Mouse (Mus musculus) gastrocnemius, postnatal 10 days (tissue): ENCODE measurements around the gene Nudt14. TPM values are rescaled to one million over a fixed set of nuclear protein-coding genes. Genes with fewer than 3 reads are reported as not detected.

Experiments
- DNase-seq: peaks from one replicate; pipeline ENCODE4 v3.0.0; 2021; ENCODE audit warnings: mixed read lengths
- microRNA-seq, 2 experiments: library from miRNA; unstranded; fragments of <30 nt; microRNA quantifications; one replicate each; pipeline ENCODE4 v1.2.0; 2021
- total RNA-seq, 2 experiments: library from RNA; stranded (reverse); gene quantifications; 2 replicates each; pipeline ENCODE4 v1.2.3; 2021

The Nudt14 gene
- total RNA-seq, 2 experiments from 2014 or later: 17.3 to 17.5 TPM

DNA sequence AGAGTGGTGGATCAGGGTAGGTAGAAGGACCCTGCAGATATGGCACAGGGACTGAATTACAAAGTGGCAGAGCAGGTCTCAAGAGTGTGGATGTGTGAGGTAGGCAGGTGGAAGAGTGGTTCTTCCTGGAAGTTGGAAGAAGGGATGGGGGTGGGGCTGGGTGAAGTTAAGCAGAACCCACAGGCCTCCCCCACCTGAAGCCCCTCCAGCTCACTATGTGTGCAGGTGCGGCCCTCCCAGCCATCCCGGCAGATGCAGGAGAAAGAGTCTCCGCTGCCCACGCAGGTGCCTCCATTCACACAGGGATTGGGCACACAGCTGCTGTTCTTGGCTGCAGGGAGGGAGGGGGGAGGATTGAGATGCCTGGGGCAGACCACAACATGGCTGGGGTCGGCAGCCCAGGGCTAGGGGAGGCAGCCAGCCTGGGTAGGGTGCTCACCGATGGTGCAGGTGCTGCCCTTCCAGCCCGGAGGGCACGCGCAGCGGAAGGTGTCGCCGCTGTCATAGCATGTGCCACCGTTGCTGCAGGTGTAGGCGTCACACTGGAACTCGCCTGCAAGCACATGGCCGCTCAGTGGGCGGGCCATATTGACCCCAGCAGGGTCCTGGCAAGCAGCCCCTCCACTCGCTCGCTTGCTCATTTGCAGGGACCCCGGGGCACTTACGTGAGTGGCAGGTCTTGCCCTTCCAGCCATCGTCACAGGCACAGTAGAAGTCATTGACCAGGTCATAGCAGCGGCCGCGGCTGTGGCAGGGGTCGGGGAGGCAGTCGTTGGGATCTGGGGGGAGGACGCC, 28.8 kb downstream of the Nudt14 start:
- no peak for DNase-seq

DNA sequence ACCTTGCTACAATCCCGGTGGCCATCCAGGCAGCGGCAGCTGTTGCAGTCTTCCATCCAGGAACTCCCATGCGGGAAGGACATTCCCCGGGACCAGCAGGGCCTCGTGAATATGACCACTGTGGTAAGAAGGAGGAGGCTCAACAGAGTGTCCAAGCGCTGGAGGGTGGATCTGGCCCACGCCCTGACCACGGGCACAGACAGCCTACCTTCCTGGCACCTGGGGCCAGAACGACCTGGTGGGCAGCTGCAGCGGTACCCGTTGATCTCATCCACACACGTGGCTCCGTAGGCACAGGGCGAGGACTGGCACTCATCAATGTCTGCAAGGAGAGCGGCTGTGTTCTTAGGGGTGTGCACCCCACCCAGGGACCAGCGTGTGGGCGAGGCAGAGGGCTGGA, 30.2 kb downstream of the Nudt14 start:
- DNase-seq: no peak

DNA sequence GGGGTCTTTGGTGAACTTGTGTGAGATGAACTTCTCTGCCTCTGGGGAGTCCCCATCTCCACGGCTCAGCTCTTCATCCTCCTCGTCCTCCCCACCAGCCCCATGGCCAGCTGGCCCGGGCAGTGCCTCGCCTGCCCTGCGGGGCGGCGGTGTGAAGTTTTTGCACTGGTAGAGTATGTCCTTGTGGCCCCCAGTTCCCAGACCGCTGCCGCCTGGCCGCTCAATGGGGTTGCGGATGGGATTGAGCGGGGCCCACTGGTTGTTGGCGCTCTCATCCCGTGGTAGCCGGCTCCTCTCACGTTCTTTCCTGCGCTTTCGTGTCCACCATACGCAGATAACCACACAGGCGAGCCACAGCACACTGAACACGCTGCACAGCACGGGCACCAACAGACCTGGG, 32.9 kb downstream of the Nudt14 start:
- DNase-seq: no peak

DNA sequence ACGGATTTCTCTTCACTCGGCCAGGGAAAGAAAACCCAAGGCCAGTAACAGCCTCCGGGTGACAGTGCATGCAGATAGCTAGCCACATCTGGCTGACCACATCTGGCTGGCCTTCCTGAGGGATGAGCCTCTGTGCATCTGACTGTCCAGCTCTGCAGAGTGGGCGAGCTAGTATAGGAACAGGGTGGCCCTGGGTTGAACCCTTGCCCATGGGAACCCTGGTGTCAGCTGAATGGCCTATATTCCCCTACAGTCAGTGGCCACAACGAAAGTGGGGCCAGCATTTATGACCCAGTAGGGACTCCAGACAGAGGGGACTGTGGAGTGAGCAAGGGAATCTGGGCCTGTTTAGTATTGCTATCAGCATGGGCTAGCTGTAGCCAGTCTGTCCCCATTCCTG, 36.9 kb downstream of the Nudt14 start:
- DNase-seq: no peak

DNA sequence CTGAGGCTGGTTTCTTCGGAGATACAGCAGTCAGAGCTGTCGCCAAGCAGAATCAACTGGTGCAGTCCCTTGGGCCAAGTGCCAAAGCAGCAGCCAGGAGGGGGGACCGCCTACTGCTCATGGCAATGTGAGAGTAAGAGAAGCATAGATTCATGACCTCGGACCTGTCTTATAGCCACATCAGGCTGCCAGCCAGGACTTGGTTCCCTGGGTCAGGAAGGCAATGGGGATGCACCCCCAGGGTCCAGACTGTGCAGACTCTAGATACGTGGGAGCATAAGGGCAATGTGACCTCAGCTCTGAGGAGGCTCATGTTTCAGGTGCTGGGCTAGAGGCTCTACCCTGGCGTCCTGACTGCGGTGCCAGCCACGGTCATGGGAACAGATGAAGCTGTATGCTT, 38.0 kb downstream of the Nudt14 start:
- peak; percentile 53 for DNase-seq

DNA sequence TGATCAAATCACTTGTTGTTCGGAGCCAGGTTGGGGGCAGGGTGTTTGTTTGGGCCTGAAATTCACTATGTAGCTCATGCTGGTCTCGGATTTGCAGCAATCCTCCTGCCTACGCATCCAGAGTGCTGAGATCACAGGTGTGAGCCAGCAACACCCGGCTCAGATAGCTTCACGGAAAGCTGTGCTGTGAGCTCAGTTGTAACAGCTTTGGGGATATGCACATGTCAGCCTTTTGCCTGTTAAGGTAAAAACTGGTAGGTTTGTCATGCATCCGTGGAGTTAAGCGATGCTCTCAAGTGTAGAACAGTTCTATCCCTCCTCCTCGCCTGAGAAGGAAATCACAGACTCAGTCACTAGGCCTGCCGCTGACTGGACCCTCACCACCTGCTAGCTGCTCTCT, 41.3 kb downstream of the Nudt14 start:
- DNase-seq: no peak

DNA sequence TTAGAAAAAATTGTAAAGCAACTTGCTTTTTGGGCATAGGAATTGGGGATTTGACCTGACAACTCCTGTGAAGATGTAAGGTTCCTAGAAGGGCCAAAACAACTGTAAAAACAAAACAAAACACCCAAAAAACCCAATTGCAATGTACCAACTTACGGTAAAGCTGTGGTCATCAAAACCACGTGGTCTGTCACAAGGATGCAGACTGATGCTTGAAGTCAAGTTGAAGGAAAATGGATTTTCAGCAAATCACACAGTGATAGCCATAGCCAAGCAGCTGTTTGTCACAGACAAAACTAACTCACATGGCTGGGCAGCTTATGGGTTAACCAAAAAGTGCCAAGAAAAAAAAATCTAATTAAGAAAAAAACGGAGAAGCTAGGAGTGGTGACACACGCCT, 43.0 kb downstream of the Nudt14 start:
- DNase-seq: no peak

DNA sequence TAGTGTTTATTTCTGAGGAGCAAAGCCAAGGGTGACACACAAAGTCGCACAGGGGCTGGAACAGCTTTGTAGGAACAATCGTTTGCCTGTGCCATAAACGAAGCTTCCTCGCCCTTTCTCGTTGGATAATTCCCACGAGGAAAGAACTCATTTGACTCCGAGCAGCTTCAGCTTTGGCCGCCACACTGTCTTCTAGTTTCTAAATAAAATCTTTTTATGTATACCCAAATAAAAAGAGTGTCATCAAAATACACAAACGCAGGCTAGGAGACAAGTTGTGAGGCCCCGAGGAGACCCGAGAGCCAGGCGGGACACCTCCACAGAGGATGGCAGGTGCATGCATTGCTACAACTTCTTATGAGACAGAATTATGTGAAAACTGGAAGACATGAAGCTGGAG, 43.6 kb downstream of the Nudt14 start:
- no peak for DNase-seq

DNA sequence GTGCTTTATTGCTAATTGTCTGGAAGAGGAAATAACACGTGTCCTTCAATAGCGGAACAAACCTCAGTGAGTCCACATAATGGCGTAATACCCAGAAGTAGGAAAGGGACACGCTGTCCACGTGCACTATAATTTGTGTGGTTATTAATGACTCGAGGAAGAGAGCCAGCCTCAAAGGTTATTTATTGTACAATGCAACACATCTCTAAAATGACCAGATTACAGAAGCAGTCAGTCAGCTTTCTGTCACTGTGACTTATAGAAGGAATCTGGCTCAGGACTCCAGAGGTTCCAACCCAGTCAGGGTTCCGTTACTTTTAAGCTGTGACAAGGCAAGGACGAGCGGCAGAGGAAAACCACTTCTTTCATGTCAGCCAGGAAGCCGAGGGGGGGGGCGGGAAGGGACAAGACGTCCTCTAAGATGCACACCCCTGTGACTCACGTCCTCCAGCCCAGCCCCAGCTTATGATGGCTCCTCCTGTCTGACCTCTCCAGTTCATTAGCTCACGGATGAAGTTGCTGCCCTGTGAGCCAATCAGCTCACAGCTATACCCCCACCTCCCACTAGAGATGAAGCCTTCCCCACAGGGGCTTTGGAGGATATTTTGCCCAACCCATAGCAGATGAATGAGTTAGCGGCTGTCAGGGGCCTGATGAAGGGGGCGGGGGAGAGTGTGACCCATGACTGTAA, 44.3 kb downstream of the Nudt14 start:
- no peak for DNase-seq

DNA sequence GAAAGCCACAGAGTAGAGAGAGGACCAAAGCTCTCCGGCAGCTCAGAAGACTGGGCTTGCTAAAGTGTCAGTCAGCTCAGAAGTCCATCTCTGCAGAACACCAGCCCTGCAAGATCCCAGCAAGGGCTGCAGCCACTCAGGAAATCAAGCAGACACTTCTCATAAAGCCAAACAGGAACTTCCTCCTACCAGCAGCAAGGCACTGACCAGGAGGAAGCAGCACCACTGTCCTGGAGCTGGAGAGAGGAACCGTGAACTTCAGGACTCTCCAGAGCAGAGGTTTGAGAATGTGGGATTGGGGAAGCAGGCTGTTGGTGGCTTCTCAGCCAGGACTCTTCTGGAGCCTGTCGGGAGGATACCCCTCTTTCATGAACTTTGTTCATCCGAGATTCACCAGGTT, 47.0 kb downstream of the Nudt14 start:
- peak; percentile 3 for DNase-seq

DNA sequence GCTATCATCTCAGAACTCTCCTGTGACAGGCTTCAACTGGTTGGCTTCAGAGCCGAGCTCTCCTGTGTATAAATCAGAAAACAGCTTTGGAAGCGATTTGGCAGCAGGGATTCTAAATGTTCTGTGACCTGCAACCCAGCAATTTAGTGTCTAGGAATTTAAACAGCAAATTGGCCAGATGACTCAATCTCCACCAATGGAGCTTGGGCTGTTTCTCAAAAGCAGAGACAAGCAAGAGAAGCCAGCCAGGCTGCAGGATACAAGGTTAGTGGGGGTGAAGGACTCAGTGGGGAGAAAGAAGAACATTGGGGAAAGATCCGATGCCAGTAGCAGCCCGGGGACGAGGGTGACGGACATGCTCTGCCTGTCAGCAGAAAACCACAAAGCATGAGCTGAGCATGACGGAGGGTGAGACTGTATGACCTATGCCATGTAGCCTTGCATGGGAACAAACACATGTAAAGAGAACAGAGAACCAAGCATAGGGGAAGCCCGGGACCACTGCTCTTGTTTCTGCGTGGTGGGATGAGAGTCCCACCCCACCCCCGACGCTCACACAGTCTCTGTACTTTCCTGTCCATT, 47.5 kb downstream of the Nudt14 start:
- DNase-seq: peak; percentile 3

DNA sequence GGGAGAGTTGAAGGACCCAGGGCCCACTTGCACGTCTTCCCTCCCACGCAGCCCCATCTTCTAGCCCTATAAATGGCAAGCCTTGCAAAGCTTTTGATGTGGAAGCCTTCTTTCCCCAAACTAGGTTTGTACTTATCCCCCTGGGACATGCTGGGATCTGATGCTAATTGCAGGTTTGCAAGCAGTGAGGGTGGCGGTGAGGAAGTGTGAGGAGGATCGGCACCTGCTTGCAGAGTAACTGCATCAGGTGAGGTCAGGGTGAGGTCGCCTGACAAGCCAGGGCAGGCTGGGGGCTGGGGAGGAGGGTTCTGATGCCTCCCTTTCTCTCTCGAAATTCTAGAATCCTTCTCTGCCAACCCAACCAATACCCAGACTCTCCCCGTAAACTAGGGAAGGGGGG, 56.5 kb downstream of the Nudt14 start:
- peak; percentile 2 for DNase-seq

Small RNAs within 50 kb of the gene (microRNA-seq; reads per million reads assigned to microRNA genes)
- 0.25 to 0.64 reads per million in 2 experiments for gene Mir6941

Other genes starting within 250 kb of the Nudt14 start
- gene Cep170b, start 221.7 kb downstream of the Nudt14 start, total RNA-seq: 10 to 100 TPM; 11.2 to 12.6 TPM
- gene Pld4, start 181.5 kb downstream of the Nudt14 start, total RNA-seq: 1 to 10 TPM; 7.3 to 9.1 TPM
- gene Ahnak2, start 139.5 kb downstream of the Nudt14 start, total RNA-seq: 10 to 100 TPM; 12.2 to 18.6 TPM
- gene Clba1, start 133.2 kb downstream of the Nudt14 start, total RNA-seq: 1 to 10 TPM in 1 of 2 experiments, under 1 TPM in 1; 0.75 to 1.7 TPM
- gene Cdca4, start 112.7 kb downstream of the Nudt14 start, total RNA-seq: 10 to 100 TPM in 1 of 2 experiments, 1 to 10 TPM in 1; 9.4 to 12.0 TPM
- under 1 TPM in 1 of 2 experiments, not detected in 1; 0.09 TPM for gene Gpr132, start 73.9 kb downstream of the Nudt14 start, total RNA-seq
- 10 to 100 TPM; 29.4 to 40.0 TPM for gene Jag2, start 12.3 kb downstream of the Nudt14 start, total RNA-seq
- 10 to 100 TPM; 10.4 to 12.7 TPM for gene Btbd6, start 34.4 kb upstream of the Nudt14 start, total RNA-seq
- gene Brf1, start 58.6 kb upstream of the Nudt14 start, total RNA-seq: 10 to 100 TPM; 28.2 to 37.9 TPM
- gene Pacs2, start 72.4 kb upstream of the Nudt14 start, total RNA-seq: 10 to 100 TPM; 51.8 to 54.4 TPM
- gene Tex22, start 132.4 kb upstream of the Nudt14 start, total RNA-seq: under 1 TPM in 1 of 2 experiments, not detected in 1; 0.20 TPM
- gene Mta1, start 156.2 kb upstream of the Nudt14 start, total RNA-seq: 10 to 100 TPM; 46.0 to 52.0 TPM
- gene Crip2, start 198.1 kb upstream of the Nudt14 start, total RNA-seq: 100 to 1,000 TPM in 1 of 2 experiments, 10 to 100 TPM in 1; 94.0 to 102 TPM
- gene Crip1, start 204.2 kb upstream of the Nudt14 start, total RNA-seq: 100 to 1,000 TPM; 143 to 189 TPM
- 1 to 10 TPM; 2.0 to 2.5 TPM for gene Tedc1, start 214.3 kb upstream of the Nudt14 start, total RNA-seq
- gene Tmem121, start 243.8 kb upstream of the Nudt14 start, total RNA-seq: 1 to 10 TPM in 1 of 2 experiments, under 1 TPM in 1; 0.85 to 1.5 TPM